Mouse (Mus musculus) erythroid progenitor cell, adult 5-6 weeks (primary cell): ENCODE data around the gene Slc44a1. TPM values are rescaled to one million over a fixed set of nuclear protein-coding genes. Genes with fewer than 3 reads are reported as not detected.

Source experiments
- ATAC-seq: replicated peaks from 2 replicates; pipeline ENCODE4 v1.8.0; 2016; ENCODE audit warnings: moderate number of reproducible peaks, mild to moderate bottlenecking, moderate TSS enrichment, inconsistent platforms; ENCODE audit not compliant: poor library complexity, low FRiP score, severe bottlenecking
- total RNA-seq, 2 experiments: library from RNA; stranded (forward) in 1 of 2; stranded (reverse) in 1 of 2; fragments of 150-400 nt in 1 of 2; fragments of 186-747, 209-891 nt in 1 of 2; gene quantifications; 2 replicates each; pipeline versions ENCODE4 v1.2.3 to v1.2.4; 2015 to 2017; ENCODE audit warnings: low replicate concordance in 2 of 2

Gene Slc44a1
- total RNA-seq, 2 experiments from 2014 or later = 21.6 to 27.2 TPM

- peak; percentile 91 for ATAC-seq
These were observed 19.5 kb downstream of the Slc44a1 start for GRCm38 (mm10) chr4:53459697-53460096.

- no peak for ATAC-seq
These were observed 20.8 kb downstream of the Slc44a1 start for GRCm38 (mm10) chr4:53461026-53461425.

GRCm38 (mm10) chr4:53462069-53462468 lies 21.9 kb downstream of the Slc44a1 start:
- ATAC-seq = no peak

GRCm38 (mm10) chr4:53462505-53463251 lies 22.5 kb downstream of the Slc44a1 start:
- no peak for ATAC-seq

- ATAC-seq = no peak
These were observed 25.7 kb downstream of the Slc44a1 start for GRCm38 (mm10) chr4:53465887-53466286.

GRCm38 (mm10) chr4:53469007-53469406 lies 28.8 kb downstream of the Slc44a1 start:
- ATAC-seq = no peak

GRCm38 (mm10) chr4:53474109-53474508 lies 33.9 kb downstream of the Slc44a1 start:
- no peak for ATAC-seq

- ATAC-seq = no peak
These were observed 35.2 kb downstream of the Slc44a1 start for GRCm38 (mm10) chr4:53475230-53475952.

- no peak for ATAC-seq
These were observed 38.4 kb downstream of the Slc44a1 start for GRCm38 (mm10) chr4:53478644-53479043.

GRCm38 (mm10) chr4:53487216-53488188 lies 47.3 kb downstream of the Slc44a1 start:
- ATAC-seq = no peak

- ATAC-seq = no peak
These were observed 48.6 kb downstream of the Slc44a1 start for GRCm38 (mm10) chr4:53488803-53489202.

GRCm38 (mm10) chr4:53490371-53490770 lies 50.2 kb downstream of the Slc44a1 start:
- no peak for ATAC-seq

- ATAC-seq = no peak
These were observed 51.1 kb downstream of the Slc44a1 start for GRCm38 (mm10) chr4:53491269-53491668.

- ATAC-seq = no peak
These were observed 55.4 kb downstream of the Slc44a1 start for GRCm38 (mm10) chr4:53495646-53496045.

GRCm38 (mm10) chr4:53502764-53503163 lies 62.6 kb downstream of the Slc44a1 start:
- ATAC-seq = no peak

GRCm38 (mm10) chr4:53512131-53512916 lies 72.1 kb downstream of the Slc44a1 start:
- ATAC-seq = no peak

GRCm38 (mm10) chr4:53513276-53514081 lies 73.3 kb downstream of the Slc44a1 start:
- ATAC-seq = no peak

GRCm38 (mm10) chr4:53516011-53516532 lies 75.9 kb downstream of the Slc44a1 start:
- no peak for ATAC-seq
